Mouse (Mus musculus): ENCODE results near the gene Tat. TPM values are rescaled to one million over a fixed set of nuclear protein-coding genes. Genes with fewer than 3 reads are reported as not detected.
"Not testable (repeated sequence)": the region's sequence is repeated elsewhere in the genome, so short reads cannot be mapped to it uniquely, and the experiment has no call there.

The Tat gene
- polyA plus RNA-seq, 1 experiment from 2014 or later, result not detected

- Histone ChIP-seq H3K4me1 (replicated peaks; ENCODE audit: insufficient read depth, low read length) (no peaks in the 10 kb centered on the region), H3K27ac (no peak overlapping the region), H3K36me3 (ENCODE audit: insufficient read depth, low read length) (no peaks in the 10 kb centered on the region), H3K27me3 (ENCODE audit: insufficient read depth, low read length) (no peaks in the 10 kb centered on the region), H3K4me3 (replicated peaks; ENCODE audit: low read depth, low read length) (no peak overlapping the region), H3K9me3 (replicated peaks; ENCODE audit: low read length) (no peaks in the 10 kb centered on the region), H3K9ac (ENCODE audit: low read depth, low read length) (no peak overlapping the region), H3K4me2 (ENCODE audit: low read length) (no peak overlapping the region)
- no peak for TF ChIP-seq CTCF (IDR thresholded peaks at IDR 0.05; ENCODE audit: low read depth)
- 87% methylated on average over 10 of the region's 10 CpGs for WGBS
- DNase-seq (ENCODE audit: low spot score), result no peak
- no peak for ATAC-seq (replicated peaks; ENCODE audit: low FRiP score, low read depth)
Measured at GRCm38 (mm10) chr8:110022768-110023344, 32.6 kb downstream of the Tat start.

- DNase-seq (ENCODE audit: low spot score); H3K9me3 ChIP-seq (replicated peaks; ENCODE audit: low read length): not testable (repeated sequence)
- WGBS, result 37% methylated on average over 8 of the region's 8 CpGs
Measured at GRCm38 (mm10) chr8:110033771-110034170, 43.5 kb downstream of the Tat start.

GRCm38 (mm10) chr8:110034331-110034730 is 44.1 kb downstream of the Tat start:
- Histone ChIP-seq H3K4me3 (replicated peaks; ENCODE audit: low read depth, low read length) (no peak overlapping the region), H3K4me1 (replicated peaks; ENCODE audit: insufficient read depth, low read length) (no peaks in the 10 kb centered on the region), H3K4me2 (ENCODE audit: low read length) (no peak overlapping the region), H3K27ac (no peak overlapping the region), H3K9ac (ENCODE audit: low read depth, low read length) (no peak overlapping the region), H3K9me3 (replicated peaks; ENCODE audit: low read length) (no peaks in the 10 kb centered on the region), H3K36me3 (ENCODE audit: insufficient read depth, low read length) (no peaks in the 10 kb centered on the region), H3K27me3 (ENCODE audit: insufficient read depth, low read length) (no peaks in the 10 kb centered on the region)
- ATAC-seq (replicated peaks; ENCODE audit: low FRiP score, low read depth), result no peak
- 82% methylated on average over 4 of the region's 4 CpGs for WGBS
- DNase-seq (ENCODE audit: low spot score), result no peak
- no peak for TF ChIP-seq CTCF (IDR thresholded peaks at IDR 0.05; ENCODE audit: low read depth)

More at GRCm38 (mm10) chr8:110033771-110034170, 43.5 kb downstream of the Tat start:
- H3K9ac ChIP-seq (ENCODE audit: low read depth, low read length); ATAC-seq (replicated peaks; ENCODE audit: low FRiP score, low read depth); H3K36me3 ChIP-seq (ENCODE audit: insufficient read depth, low read length); H3K4me3 ChIP-seq (replicated peaks; ENCODE audit: low read depth, low read length); H3K4me2 ChIP-seq (ENCODE audit: low read length); H3K27me3 ChIP-seq (ENCODE audit: insufficient read depth, low read length); H3K4me1 ChIP-seq (replicated peaks; ENCODE audit: insufficient read depth, low read length); H3K27ac ChIP-seq: not testable (repeated sequence)

- Histone ChIP-seq H3K9me3 (replicated peaks; ENCODE audit: low read length) (no peaks in the 10 kb centered on the region), H3K9ac (ENCODE audit: low read depth, low read length) (no peak overlapping the region), H3K27ac (no peak overlapping the region), H3K4me2 (ENCODE audit: low read length) (no peak overlapping the region), H3K4me3 (replicated peaks; ENCODE audit: low read depth, low read length) (no peak overlapping the region), H3K36me3 (ENCODE audit: insufficient read depth, low read length) (no peaks in the 10 kb centered on the region), H3K27me3 (ENCODE audit: insufficient read depth, low read length) (no peaks in the 10 kb centered on the region), H3K4me1 (replicated peaks; ENCODE audit: insufficient read depth, low read length) (no peaks in the 10 kb centered on the region)
- no peak for TF ChIP-seq CTCF (IDR thresholded peaks at IDR 0.05; ENCODE audit: low read depth)
- 81% methylated on average over 2 of the region's 2 CpGs for WGBS
- ATAC-seq (replicated peaks; ENCODE audit: low FRiP score, low read depth) (no peak), DNase-seq (ENCODE audit: low spot score) (no peak)
Measured at GRCm38 (mm10) chr8:110036156-110036555, 45.9 kb downstream of the Tat start.

GRCm38 (mm10) chr8:110039216-110039615 is 49.0 kb downstream of the Tat start:
- Histone ChIP-seq H3K27me3 (ENCODE audit: insufficient read depth, low read length) (no peaks in the 10 kb centered on the region), H3K4me1 (replicated peaks; ENCODE audit: insufficient read depth, low read length) (no peaks in the 10 kb centered on the region), H3K27ac (no peak overlapping the region), H3K36me3 (ENCODE audit: insufficient read depth, low read length) (no peaks in the 10 kb centered on the region), H3K9ac (ENCODE audit: low read depth, low read length) (no peak overlapping the region), H3K9me3 (replicated peaks; ENCODE audit: low read length) (no peaks in the 10 kb centered on the region), H3K4me3 (replicated peaks; ENCODE audit: low read depth, low read length) (no peak overlapping the region), H3K4me2 (ENCODE audit: low read length) (no peak overlapping the region)
- ATAC-seq (replicated peaks; ENCODE audit: low FRiP score, low read depth) (no peak), DNase-seq (ENCODE audit: low spot score) (no peak)
- 29% methylated on average over 7 of the region's 7 CpGs for WGBS
- no peak for TF ChIP-seq CTCF (IDR thresholded peaks at IDR 0.05; ENCODE audit: low read depth)

- no peaks in the 10 kb centered on the region for H3K27me3 ChIP-seq (ENCODE audit: insufficient read depth, low read length)
- DNase-seq (ENCODE audit: low spot score), result no peak
- H3K4me2 ChIP-seq (ENCODE audit: low read length), result no peak within 1 kb of the TSS
- 79% methylated on average over 5 of the region's 5 CpGs for WGBS
- H3K4me3 ChIP-seq (replicated peaks; ENCODE audit: low read depth, low read length), result no peak within 1 kb of the TSS
- no peak for TF ChIP-seq CTCF (IDR thresholded peaks at IDR 0.05; ENCODE audit: low read depth)
- H3K36me3 ChIP-seq (ENCODE audit: insufficient read depth, low read length), result no peaks in the 10 kb centered on the region
- no peak within 1 kb of the TSS for H3K9ac ChIP-seq (ENCODE audit: low read depth, low read length)
- ATAC-seq (replicated peaks; ENCODE audit: low FRiP score, low read depth), result no peak
- H3K9me3 ChIP-seq (replicated peaks; ENCODE audit: low read length), result no peaks in the 10 kb centered on the region
- no peaks in the 10 kb centered on the region for H3K4me1 ChIP-seq (replicated peaks; ENCODE audit: insufficient read depth, low read length)
- H3K27ac ChIP-seq, result no peak within 1 kb of the TSS
Measured at GRCm38 (mm10) chr8:110039659-110040058, 49.4 kb downstream of the Tat start, which contains the start of gene Chst4. Chst4 (minus strand) TSS chr8:110039740.

- H3K27ac ChIP-seq, result no peak overlapping the region
- no peak overlapping the region for H3K9ac ChIP-seq (ENCODE audit: low read depth, low read length)
- no peak for TF ChIP-seq CTCF (IDR thresholded peaks at IDR 0.05; ENCODE audit: low read depth)
- no peak overlapping the region for H3K4me3 ChIP-seq (replicated peaks; ENCODE audit: low read depth, low read length)
- H3K36me3 ChIP-seq (ENCODE audit: insufficient read depth, low read length), result no peaks in the 10 kb centered on the region
- no peak overlapping the region for H3K4me2 ChIP-seq (ENCODE audit: low read length)
- H3K27me3 ChIP-seq (ENCODE audit: insufficient read depth, low read length), result no peaks in the 10 kb centered on the region
- H3K9me3 ChIP-seq (replicated peaks; ENCODE audit: low read length), result no peaks in the 10 kb centered on the region
- ATAC-seq (replicated peaks; ENCODE audit: low FRiP score, low read depth) (no peak), DNase-seq (ENCODE audit: low spot score) (no peak)
- H3K4me1 ChIP-seq (replicated peaks; ENCODE audit: insufficient read depth, low read length), result no peaks in the 10 kb centered on the region
- WGBS, result 75% methylated on average over 4 of the region's 4 CpGs
Measured at GRCm38 (mm10) chr8:110040509-110040908, 50.3 kb downstream of the Tat start.

Other genes starting within 250 kb of the Tat start
- 36.0 and 38.2 TPM in 2 replicates for gene Ap1g1, start 211.9 kb upstream of the Tat start, polyA plus RNA-seq (2015; fragmentation: Nextera tagmentation; extraction: Ambion mirVana)
- gene Phlpp2, start 121.9 kb upstream of the Tat start, polyA plus RNA-seq (2015; fragmentation: Nextera tagmentation; extraction: Ambion mirVana), result 1.6 and 1.8 TPM in 2 replicates
- 8.2 and 8.4 TPM in 2 replicates for gene Marveld3, start 28.2 kb upstream of the Tat start, polyA plus RNA-seq (2015; fragmentation: Nextera tagmentation; extraction: Ambion mirVana)
- 0.14 TPM in 1 of 2 replicates, not detected in the other for gene Chst4, start 49.3 kb downstream of the Tat start, polyA plus RNA-seq (2015; fragmentation: Nextera tagmentation; extraction: Ambion mirVana)
- 5.1 and 5.6 TPM in 2 replicates for gene Zfp612, start 89.3 kb downstream of the Tat start, polyA plus RNA-seq (2015; fragmentation: Nextera tagmentation; extraction: Ambion mirVana)
- not detected in 2 replicates for gene Gm21964, start 110.8 kb downstream of the Tat start, polyA plus RNA-seq (2015; fragmentation: Nextera tagmentation; extraction: Ambion mirVana)
- gene Gm17720, start 112.3 kb downstream of the Tat start, polyA plus RNA-seq (2015; fragmentation: Nextera tagmentation; extraction: Ambion mirVana), result not detected in 2 replicates
- not detected in 2 replicates for gene Calb2, start 177.8 kb downstream of the Tat start, polyA plus RNA-seq (2015; fragmentation: Nextera tagmentation; extraction: Ambion mirVana)
- 8.0 and 9.2 TPM in 2 replicates for gene Cmtr2, start 225.2 kb downstream of the Tat start, polyA plus RNA-seq (2015; fragmentation: Nextera tagmentation; extraction: Ambion mirVana)

Measured in kidney, postnatal 0 days (tissue).